Mouse (Mus musculus) small intestine, adult 2 months (tissue): Measurements from ENCODE around the gene Mrfap1.

Experiments
- CTCF ChIP-seq: fragments of 200-500 bp; IDR thresholded peaks from 2 replicates; pipeline ENCODE4 v1.5.1; 2012; ENCODE audit warnings: low read depth, mild to moderate bottlenecking, control low read depth, inconsistent platforms, low read length, moderate library complexity, mixed read lengths; ENCODE audit not compliant: insufficient replicate concordance, insufficient read length; ENCODE audit errors: extremely low read depth
- POLR2A ChIP-seq: fragments of 200-500 bp; IDR thresholded peaks from 2 replicates; pipeline ENCODE4 v1.6.1; 2012; ENCODE audit warnings: low read depth, mild to moderate bottlenecking, control low read depth, inconsistent platforms, low read length, moderate library complexity

DNA sequence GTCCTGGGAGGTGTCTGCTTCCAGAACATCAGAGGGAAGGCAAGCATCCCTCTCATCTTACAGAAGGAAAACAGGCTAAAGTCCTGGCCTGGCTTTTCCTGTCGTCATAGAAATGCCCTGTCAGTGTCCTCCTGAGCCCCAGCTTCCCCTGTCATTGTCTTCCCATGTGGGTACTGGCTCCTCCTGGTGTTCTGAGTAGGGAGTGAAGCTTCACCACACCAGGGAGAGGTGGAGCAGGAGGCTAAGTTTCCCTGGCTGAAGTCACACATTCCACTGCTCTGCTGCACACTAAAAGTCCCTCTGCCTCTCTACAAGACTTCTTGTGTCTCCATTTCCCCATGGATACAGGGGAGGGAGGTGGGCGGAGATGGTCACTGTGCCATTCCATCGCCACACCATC, 21.2 kb upstream of the Mrfap1 start:
- TF ChIP-seq CTCF: no peak
- no peak for TF ChIP-seq POLR2A
